Comparison of ENCODE assay signal across 8 mouse cellular contexts in the genomic region with DNA sequence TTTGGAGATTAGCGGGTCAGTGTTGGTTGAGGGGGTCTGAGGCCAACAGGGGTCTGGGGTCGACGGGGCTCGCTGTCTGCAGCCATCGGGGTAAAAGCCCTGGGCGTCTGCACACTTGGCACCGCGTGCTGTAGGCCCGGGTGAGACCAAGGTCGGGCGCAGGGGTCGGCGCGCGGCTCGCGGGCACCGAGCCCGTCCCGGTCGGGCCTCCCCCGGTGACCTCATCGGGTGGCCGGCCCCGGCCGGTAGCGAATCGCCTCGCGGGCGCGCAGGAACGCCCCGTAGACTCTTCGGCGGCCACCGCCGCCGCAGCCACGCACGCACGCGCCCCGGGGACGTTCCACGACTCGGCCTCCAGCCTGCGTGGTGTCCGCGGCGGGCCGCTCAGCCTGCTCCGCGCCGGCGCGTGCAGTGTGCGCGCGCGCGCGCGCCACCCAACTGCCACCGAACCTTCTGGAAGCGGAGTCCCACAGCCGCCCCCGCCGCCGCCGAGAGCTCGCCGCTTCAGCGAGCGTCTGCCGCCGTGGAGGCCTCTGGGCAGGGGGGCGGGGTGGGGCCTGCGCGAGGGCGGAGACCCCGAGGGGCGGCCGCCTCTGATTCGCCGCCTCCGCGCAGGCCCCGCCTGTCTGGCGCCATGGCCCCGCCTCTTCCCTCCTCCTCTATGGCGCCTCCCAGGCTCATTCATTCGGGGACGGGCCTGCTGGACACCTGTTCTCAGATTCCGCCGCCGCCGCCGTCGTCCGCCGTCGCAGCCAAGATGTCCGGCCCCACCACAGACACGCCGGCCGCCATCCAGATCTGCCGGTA. TPM values are rescaled to one million over a fixed set of nuclear protein-coding genes. Genes with fewer than 3 reads are reported as not detected.
DNase-seq lines count a peak whose midpoint lies in the region; ATAC-seq lines count a peak whose summit lies in the region.

TSS of gene Acot7 (plus strand) at position 598 of the 807 bp plus-strand sequence.

- H3K36me3 ChIP-seq in intestine, embryonic 16.5 days (ENCODE audit: control insufficient read depth, insufficient read depth, low read length): no peaks in the 10 kb centered on the region

- intact Hi-C loops in left cerebral cortex, postnatal 25 days (cut with DNase I): loop anchor here (2.0 to 10.0 kb wide), 4 partner anchors 35 to 300 kb away; partner anchors contain the start of genes Kcnab2 and Nphp4

- H3K4me1 ChIP-seq in intestine, embryonic 16.5 days (ENCODE audit: control insufficient read depth, insufficient read depth, low read length): peaks cover 11% of the 10 kb centered on the region

- H3K4me3 ChIP-seq in intestine, embryonic 16.5 days (ENCODE audit: low read length): peak within 1 kb of the TSS; percentile 68

- under 1% methylated on average over 65 of the region's 108 CpGs for WGBS in intestine, embryonic 16.5 days

- DNase-seq in adrenal gland, postnatal 10 days: peak; percentile 96
- DNase-seq in embryo, embryonic 9.5 days (ENCODE audit: extremely low spot score): peak; percentile 95
- peak; percentile 89 to 93 for DNase-seq in gastrocnemius, postnatal 4 days (ENCODE audit: low spot score in 2 of 2)
- peak; percentile 92 to 95 for DNase-seq in left cerebral cortex, postnatal 25 days (ENCODE audit: low spot score in 2 of 2)
- DNase-seq in mesoderm, embryonic 11.5 days (ENCODE audit: low read depth, low spot score): peak; percentile 93
- DNase-seq in right cerebral cortex, postnatal 25 days: peak; percentile 94
- peak; percentile 85 to 89 for DNase-seq in urinary bladder, postnatal 36 days (ENCODE audit: low spot score in 2 of 2)

- peak within 1 kb of the TSS; percentile 86 for H3K9ac ChIP-seq in intestine, embryonic 16.5 days (ENCODE audit: low read depth, low read length)

- H3K27me3 ChIP-seq in intestine, embryonic 16.5 days (replicated peaks; ENCODE audit: control insufficient read depth, insufficient read depth, low read length): 0 out of 2 replicates have a peak, but pooled peaks cover 8% of the 10 kb centered on the region

- peak within 1 kb of the TSS; percentile 74 for H3K27ac ChIP-seq in intestine, embryonic 16.5 days (ENCODE audit: low read length)

- H3K9me3 ChIP-seq in intestine, embryonic 16.5 days (ENCODE audit: control insufficient read depth, low read length): no peaks in the 10 kb centered on the region

- H3K4me2 ChIP-seq in intestine, embryonic 16.5 days (ENCODE audit: low read depth, low read length): peak within 1 kb of the TSS; percentile 93

- peak; percentile 97 for ATAC-seq in intestine, embryonic 16.5 days

RNA-seq across cellular contexts. Expression of gene Acot7, which starts in this region (rescaled TPM):
- 10 to 100 TPM; 33.2 to 38.0 TPM for total RNA-seq in adrenal gland, postnatal 10 days (2021)
- total RNA-seq in gastrocnemius, postnatal 4 days (2021): 10 to 100 TPM; 13.5 to 17.6 TPM
- 49.4 and 52.5 TPM in 2 replicates for polyA plus RNA-seq in intestine, embryonic 16.5 days (2015; fragmentation: Nextera tagmentation; extraction: Ambion mirVana)
- 100 to 1,000 TPM; 308 to 337 TPM for total RNA-seq in left cerebral cortex, postnatal 25 days (2021)

Comparison
In these comparisons a context has a peak if more than half of its experiments do, and no peak if none do; other contexts are left out.
1. Peak in every context shown above with its lines: DNase-seq, ATAC-seq, H3K4me3 ChIP-seq and H3K27ac ChIP-seq.
2. RNA of gene Acot7 (total RNA-seq): 308 to 337 TPM in left cerebral cortex, postnatal 25 days; 33.2 to 38.0 TPM in adrenal gland, postnatal 10 days and 13.5 to 17.6 TPM in gastrocnemius, postnatal 4 days; every median in the first group is over 4 times any median in the second.